Mouse (Mus musculus): ENCODE measurements around the gene Gm20696. TPM values are rescaled to one million over a fixed set of nuclear protein-coding genes. Genes with fewer than 3 reads are reported as not detected.

The Gm20696 gene
- total and polyA plus RNA-seq, 3 experiments, result 0.59 TPM; not detected in 2

DNA sequence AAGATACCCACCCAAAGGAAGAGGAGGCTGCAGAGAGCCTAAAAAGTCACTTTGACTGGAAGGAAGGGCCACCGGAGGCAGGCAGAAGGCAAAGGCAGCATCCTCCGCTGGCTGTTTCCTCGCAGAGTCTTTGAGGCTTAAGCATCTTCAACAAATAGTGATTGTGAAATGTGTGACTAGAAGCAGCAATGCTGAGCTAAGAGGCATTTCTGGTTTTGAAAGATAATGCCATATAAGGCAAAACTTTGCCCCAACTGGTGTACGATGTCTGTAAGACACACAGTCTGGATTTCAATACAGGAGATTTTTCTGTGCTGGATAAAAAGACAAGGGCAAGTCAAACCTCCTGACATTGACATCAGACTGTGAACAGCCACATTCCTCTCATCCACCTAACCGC lies 195.7 kb downstream of the Gm20696 start:
- no peaks in the 10 kb centered on the region for H3K4me1 ChIP-seq (ENCODE audit: control insufficient read depth in 1 of 2, insufficient read depth in 2 of 2)
- no peak overlapping the region for H3K4me3 ChIP-seq (replicated peaks in 1 of 3; ENCODE audit: low read depth in 2 of 3, low read length in 2 of 3, poor library complexity in 1 of 3)
- dilution Hi-C loops (cut with MboI; ENCODE audit: extremely low pct_ligation_motif_present, extremely low pct_unique_long_range_greater_than_20kb, low sequenced_read_pairs) (no loop called here), in situ Hi-C loops (cut with MboI; ENCODE audit: low pct_ligation_motif_present, low pct_unique_long_range_greater_than_20kb, low sequenced_read_pairs) (no loop called here)
- no peaks in the 10 kb centered on the region for H3K27me3 ChIP-seq (replicated peaks)
- no peaks in the 10 kb centered on the region for H3K9me3 ChIP-seq (replicated peaks; ENCODE audit: low read length)
- no peaks in the 10 kb centered on the region for H3K79me2 ChIP-seq (replicated peaks; ENCODE audit: control insufficient read depth, extremely low read depth, insufficient read depth, poor library complexity, severe bottlenecking)
- no peak for DNase-seq (ENCODE audit: extremely low read depth)
- TF ChIP-seq CHD2 (IDR thresholded peaks at IDR 0.05; ENCODE audit: low read length), result no peak
- TF ChIP-seq ZKSCAN1 (IDR thresholded peaks at IDR 0.05; ENCODE audit: borderline replicate concordance, low read depth, low read length), result no peak
- TF ChIP-seq UBTF (IDR thresholded peaks at IDR 0.05; ENCODE audit: low read depth, low read length), result no peak
- TF ChIP-seq MAX (IDR thresholded peaks at IDR 0.05; ENCODE audit: low read length), result no peak
- no peak for TF ChIP-seq ELF1 (IDR thresholded peaks at IDR 0.05; ENCODE audit: low read depth, low read length)
- no peak for TF ChIP-seq ZMIZ1 (IDR thresholded peaks at IDR 0.05; ENCODE audit: low read depth, low read length)
- TF ChIP-seq CTCF (conservative IDR thresholded peaks at IDR 0.05 in 1 of 2, IDR thresholded peaks at IDR 0.05 in 1 of 2; ENCODE audit: low read depth in 2 of 2, low read length in 2 of 2), result no peak
- no peak for TF ChIP-seq GABPA (IDR thresholded peaks at IDR 0.05; ENCODE audit: insufficient replicate concordance, low read depth, low read length)
- no peak for TF ChIP-seq KAT2A (IDR thresholded peaks at IDR 0.05; ENCODE audit: insufficient replicate concordance, low read length)
- TF ChIP-seq ETS1 (conservative IDR thresholded peaks at IDR 0.05; ENCODE audit: low read depth, low read length), result no peak
- TF ChIP-seq JUN (IDR thresholded peaks at IDR 0.05; ENCODE audit: insufficient read depth, low read depth, low read length), result no peak
- no peak for TF ChIP-seq MXI1 (IDR thresholded peaks at IDR 0.05; ENCODE audit: low read depth, low read length)
- no peak for TF ChIP-seq MAFK (IDR thresholded peaks at IDR 0.05; ENCODE audit: insufficient replicate concordance, low read length)
- TF ChIP-seq CHD1 (IDR thresholded peaks at IDR 0.05; ENCODE audit: low read depth, low read length), result no peak
- no peak for TF ChIP-seq HCFC1 (IDR thresholded peaks at IDR 0.05; ENCODE audit: low read depth, low read length)
- TF ChIP-seq JUND (conservative IDR thresholded peaks at IDR 0.05; ENCODE audit: low read depth, low read length), result no peak
- TF ChIP-seq SIN3A (IDR thresholded peaks at IDR 0.05; ENCODE audit: low read length), result no peak
- no peak overlapping the region for H3K27ac ChIP-seq (ENCODE audit: insufficient read depth, low read depth)
- H3K36me3 ChIP-seq (replicated peaks in 1 of 2; ENCODE audit: control insufficient read depth in 1 of 2, insufficient read depth in 1 of 2, low read length in 1 of 2), result no peaks in the 10 kb centered on the region
- H3K9ac ChIP-seq (ENCODE audit: insufficient read depth, low read depth), result no peak overlapping the region
- H3K4me2 ChIP-seq (ENCODE audit: insufficient read depth, low read depth, poor library complexity, severe bottlenecking), result no peak overlapping the region

DNA sequence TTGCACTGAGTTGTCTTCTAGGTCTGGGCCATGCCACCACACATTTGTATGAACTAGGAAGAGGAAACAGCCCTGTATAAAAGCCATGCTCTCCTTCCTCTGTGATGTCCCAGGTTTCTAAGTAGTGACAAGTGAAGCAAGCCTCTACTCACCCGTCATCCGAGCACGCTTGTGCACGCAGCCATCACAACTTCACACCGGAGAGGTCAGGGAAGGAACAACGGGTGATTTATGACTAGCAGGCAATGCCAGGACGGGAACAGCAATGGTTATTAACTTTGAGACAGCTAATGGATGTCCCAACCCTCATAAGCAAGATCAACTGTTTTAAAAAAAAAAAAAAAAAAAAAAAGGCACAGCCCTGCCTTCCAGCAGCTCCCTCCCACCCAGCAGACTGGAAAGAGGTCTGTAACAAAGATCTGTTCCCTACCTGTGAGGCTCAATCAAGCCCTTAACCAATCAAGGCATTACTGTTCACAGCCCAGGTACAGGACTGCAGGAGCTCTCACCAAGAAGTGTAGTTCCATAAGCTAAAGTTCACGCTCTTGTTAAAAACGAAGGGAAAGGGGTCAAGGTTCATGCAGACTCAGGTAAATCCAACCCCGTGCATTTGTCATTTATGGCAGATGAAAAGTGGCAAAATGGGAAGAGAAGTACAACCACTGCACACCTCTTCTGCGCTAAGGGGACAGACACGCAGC lies 197.3 kb downstream of the Gm20696 start:
- Histone ChIP-seq H3K9ac (ENCODE audit: insufficient read depth, low read depth) (no peak overlapping the region), H3K4me2 (ENCODE audit: insufficient read depth, low read depth, poor library complexity, severe bottlenecking) (no peak overlapping the region), H3K27me3 (replicated peaks) (no peaks in the 10 kb centered on the region), H3K79me2 (replicated peaks; ENCODE audit: control insufficient read depth, extremely low read depth, insufficient read depth, poor library complexity, severe bottlenecking) (no peaks in the 10 kb centered on the region), H3K27ac (ENCODE audit: insufficient read depth, low read depth) (no peak overlapping the region), H3K4me1 (ENCODE audit: control insufficient read depth in 1 of 2, insufficient read depth in 2 of 2) (no peaks in the 10 kb centered on the region), H3K36me3 (replicated peaks in 1 of 2; ENCODE audit: control insufficient read depth in 1 of 2, insufficient read depth in 1 of 2, low read length in 1 of 2) (no peaks in the 10 kb centered on the region), H3K4me3 (replicated peaks in 1 of 3; ENCODE audit: low read depth in 2 of 3, low read length in 2 of 3, poor library complexity in 1 of 3) (no peak overlapping the region), H3K9me3 (replicated peaks; ENCODE audit: low read length) (no peaks in the 10 kb centered on the region)
- TF ChIP-seq JUN (IDR thresholded peaks at IDR 0.05; ENCODE audit: insufficient read depth, low read depth, low read length) (no peak), CHD1 (IDR thresholded peaks at IDR 0.05; ENCODE audit: low read depth, low read length) (no peak), GABPA (IDR thresholded peaks at IDR 0.05; ENCODE audit: insufficient replicate concordance, low read depth, low read length) (no peak), ELF1 (IDR thresholded peaks at IDR 0.05; ENCODE audit: low read depth, low read length) (no peak), TBP (conservative IDR thresholded peaks at IDR 0.05; ENCODE audit: low read depth, low read length) (no peak), IRF4 (IDR thresholded peaks at IDR 0.05; ENCODE audit: low read depth, low read length) (no peak), MEF2A (IDR thresholded peaks at IDR 0.05; ENCODE audit: borderline replicate concordance, low read depth, low read length) (no peak), ZKSCAN1 (IDR thresholded peaks at IDR 0.05; ENCODE audit: borderline replicate concordance, low read depth, low read length) (no peak), JUND (conservative IDR thresholded peaks at IDR 0.05; ENCODE audit: low read depth, low read length) (no peak)
- dilution Hi-C loops (cut with MboI; ENCODE audit: extremely low pct_ligation_motif_present, extremely low pct_unique_long_range_greater_than_20kb, low sequenced_read_pairs), result no loop called here
- in situ Hi-C loops (cut with MboI; ENCODE audit: low pct_ligation_motif_present, low pct_unique_long_range_greater_than_20kb, low sequenced_read_pairs), result loop anchor here (10.0 kb wide), 1 partner anchor 126 kb away; no protein-coding TSS in a partner anchor
- DNase-seq (ENCODE audit: extremely low read depth), result no peak
